Mouse (Mus musculus): ENCODE results near the gene Stag1. TPM values are rescaled to one million over a fixed set of nuclear protein-coding genes. Genes with fewer than 3 reads are reported as not detected.
"Not testable (repeated sequence)": the region's sequence is repeated elsewhere in the genome, so short reads cannot be mapped to it uniquely, and the experiment has no call there.

The Stag1 gene
- polyA plus RNA-seq, 1 experiment from 2014 or later, result 41.6 TPM

DNA sequence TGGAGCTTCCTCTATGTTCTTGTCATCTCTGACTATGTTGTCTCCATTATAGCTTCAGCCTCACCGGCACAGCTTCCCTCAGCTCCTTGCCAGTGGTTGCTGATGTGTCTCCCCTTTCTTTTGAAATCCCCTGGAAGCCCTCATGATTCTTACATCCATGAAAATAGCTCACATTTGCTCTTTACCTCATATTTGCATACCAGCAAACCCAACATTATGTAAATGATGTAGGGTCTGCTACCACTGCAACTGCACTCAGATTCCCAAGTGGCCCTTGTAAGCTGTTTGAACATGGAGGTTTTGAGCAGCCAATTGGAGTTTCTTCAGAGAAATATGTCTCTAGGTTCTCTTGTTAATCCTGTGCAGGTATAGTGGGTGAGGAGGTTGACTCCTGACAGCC, 110.0 kb downstream of the Stag1 start:
- Histone ChIP-seq H3K4me1 (replicated peaks) (peaks cover 5% of the 10 kb centered on the region; the same call in 1 of the 2 replicates), H3K4me3 (replicated peaks) (no peak overlapping the region), H3K4me2 (replicated peaks) (no peak overlapping the region), H3K9me3 (no peaks in the 10 kb centered on the region), H3K27ac (no peak overlapping the region), H3K9ac (replicated peaks) (no peak overlapping the region), H3K36me3 (no peaks in the 10 kb centered on the region), H3K27me3 (no peaks in the 10 kb centered on the region)
- 80% methylated on average over 1 of the region's 1 CpGs for WGBS
- ATAC-seq, result no peak

DNA sequence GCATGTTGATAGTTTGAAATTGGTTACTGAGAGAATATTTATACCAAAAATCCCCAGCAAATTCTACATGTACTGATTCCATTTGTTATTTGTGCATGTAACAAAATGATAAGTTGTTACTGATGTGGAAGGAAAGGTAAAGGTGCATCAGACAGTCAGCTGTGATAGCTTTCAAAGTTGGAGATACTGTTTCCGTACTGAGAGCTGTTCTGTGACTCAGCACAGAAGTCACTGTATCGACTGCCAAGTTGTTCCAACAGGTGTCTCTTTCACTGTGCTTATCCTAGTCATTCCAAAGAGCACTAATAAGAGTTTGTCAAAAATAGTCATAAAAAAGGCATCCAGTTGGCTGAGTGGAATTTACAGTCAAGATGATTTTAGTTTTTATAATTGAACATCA, 114.1 kb downstream of the Stag1 start:
- H3K4me1 ChIP-seq (replicated peaks), result peaks cover 5% of the 10 kb centered on the region; the same call in 1 of the 2 replicates
- no peak overlapping the region for H3K9ac ChIP-seq (replicated peaks)
- WGBS, result 81% methylated on average over 2 of the region's 2 CpGs
- no peaks in the 10 kb centered on the region for H3K27me3 ChIP-seq
- no peak overlapping the region for H3K4me2 ChIP-seq (replicated peaks)
- H3K4me3 ChIP-seq (replicated peaks), result no peak overlapping the region
- no peak overlapping the region for H3K27ac ChIP-seq
- H3K36me3 ChIP-seq, result peaks cover 5% of the 10 kb centered on the region; the same call in 1 of the 2 replicates
- H3K9me3 ChIP-seq, result no peaks in the 10 kb centered on the region
- ATAC-seq, result no peak

DNA sequence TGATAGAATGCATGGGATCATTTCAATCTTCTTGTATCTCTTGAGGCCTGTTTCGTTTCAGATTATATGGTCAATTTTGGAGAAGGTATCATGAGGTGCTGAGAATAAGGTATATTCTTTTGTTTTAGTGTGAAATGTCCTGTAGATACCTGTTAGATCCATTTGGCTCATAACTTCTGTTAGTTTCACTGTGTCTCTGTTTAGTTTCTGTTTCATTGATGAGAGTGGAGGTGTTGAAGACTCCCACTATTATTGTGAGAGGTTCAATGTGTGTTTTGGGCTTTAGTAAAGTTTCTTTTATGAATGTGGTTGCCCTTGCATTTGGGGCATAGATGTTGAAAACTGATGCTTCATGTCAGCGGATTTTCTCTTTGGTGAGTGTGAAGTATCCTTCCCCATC, 127.2 kb downstream of the Stag1 start:
- H3K4me2 ChIP-seq (replicated peaks); H3K27me3 ChIP-seq: not testable (repeated sequence)

DNA sequence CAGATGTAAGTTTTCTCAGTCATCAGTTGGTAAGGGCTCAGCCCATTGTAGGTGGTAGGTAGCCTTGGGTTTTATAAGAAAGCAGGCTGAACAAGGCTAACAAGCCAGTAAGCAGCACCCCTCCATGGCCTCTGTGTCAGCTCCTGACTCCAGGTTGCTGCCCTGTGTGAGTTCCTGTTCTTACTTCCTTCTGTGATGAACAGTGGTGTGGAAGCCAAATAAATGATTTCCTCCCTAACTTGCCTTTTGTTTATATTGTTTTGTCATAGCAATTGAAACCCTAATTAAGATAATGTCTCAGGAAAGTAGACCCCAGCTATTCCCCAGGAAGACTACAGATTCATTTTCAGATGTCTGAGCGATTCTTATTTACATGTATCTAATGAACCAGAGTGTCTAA, 134.2 kb downstream of the Stag1 start:
- ATAC-seq, result no peak
- Histone ChIP-seq H3K9me3 (no peaks in the 10 kb centered on the region), H3K4me3 (replicated peaks) (no peak overlapping the region), H3K4me1 (replicated peaks) (0 out of 2 replicates have a peak, but pooled peaks cover 4% of the 10 kb centered on the region), H3K27me3 (no peaks in the 10 kb centered on the region), H3K36me3 (no peaks in the 10 kb centered on the region), H3K27ac (no peak overlapping the region), H3K9ac (replicated peaks) (no peak overlapping the region), H3K4me2 (replicated peaks) (no peak overlapping the region)
- WGBS, result 88% methylated on average over 1 of the region's 1 CpGs

More for the DNA sequence above, 127.2 kb downstream of the Stag1 start:
- 97% methylated on average over 2 of the region's 2 CpGs for WGBS
- H3K27ac ChIP-seq; H3K9ac ChIP-seq (replicated peaks); H3K4me3 ChIP-seq (replicated peaks); ATAC-seq; H3K4me1 ChIP-seq (replicated peaks); H3K36me3 ChIP-seq; H3K9me3 ChIP-seq: not testable (repeated sequence)

DNA sequence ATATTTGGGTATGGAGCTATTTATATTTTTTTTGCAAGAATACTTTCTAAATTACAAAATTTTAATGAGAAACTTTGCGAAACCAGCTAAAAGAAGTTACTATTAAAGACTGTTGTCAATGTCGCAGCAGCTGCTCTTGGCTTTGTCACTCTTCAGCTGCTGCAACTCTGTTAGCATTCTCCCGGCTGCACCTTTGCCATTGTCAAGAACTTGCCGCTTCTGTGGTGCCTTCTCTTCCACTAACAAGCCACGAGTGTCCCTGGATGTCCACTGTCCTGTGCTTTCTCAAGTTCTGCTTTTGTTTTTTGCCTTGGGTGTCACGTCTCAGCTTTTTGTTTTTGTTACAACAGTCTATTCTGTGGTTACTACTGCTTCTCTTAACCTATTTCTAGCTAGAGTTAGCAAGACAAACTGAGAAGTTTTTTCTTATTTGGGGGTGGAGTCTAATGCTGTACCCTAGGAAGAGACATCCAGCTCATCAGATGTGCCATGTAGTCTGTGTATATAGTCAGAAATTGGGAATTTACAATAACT, 136.4 kb downstream of the Stag1 start:
- Histone ChIP-seq H3K4me1 (replicated peaks) (0 out of 2 replicates have a peak, but pooled peaks cover 4% of the 10 kb centered on the region), H3K36me3 (no peaks in the 10 kb centered on the region), H3K4me2 (replicated peaks) (no peak overlapping the region), H3K27me3 (no peaks in the 10 kb centered on the region), H3K27ac (no peak overlapping the region), H3K9me3 (no peaks in the 10 kb centered on the region), H3K4me3 (replicated peaks) (no peak overlapping the region), H3K9ac (replicated peaks) (no peak overlapping the region)
- 72% methylated on average over 6 of the region's 6 CpGs for WGBS
- no peak for ATAC-seq

DNA sequence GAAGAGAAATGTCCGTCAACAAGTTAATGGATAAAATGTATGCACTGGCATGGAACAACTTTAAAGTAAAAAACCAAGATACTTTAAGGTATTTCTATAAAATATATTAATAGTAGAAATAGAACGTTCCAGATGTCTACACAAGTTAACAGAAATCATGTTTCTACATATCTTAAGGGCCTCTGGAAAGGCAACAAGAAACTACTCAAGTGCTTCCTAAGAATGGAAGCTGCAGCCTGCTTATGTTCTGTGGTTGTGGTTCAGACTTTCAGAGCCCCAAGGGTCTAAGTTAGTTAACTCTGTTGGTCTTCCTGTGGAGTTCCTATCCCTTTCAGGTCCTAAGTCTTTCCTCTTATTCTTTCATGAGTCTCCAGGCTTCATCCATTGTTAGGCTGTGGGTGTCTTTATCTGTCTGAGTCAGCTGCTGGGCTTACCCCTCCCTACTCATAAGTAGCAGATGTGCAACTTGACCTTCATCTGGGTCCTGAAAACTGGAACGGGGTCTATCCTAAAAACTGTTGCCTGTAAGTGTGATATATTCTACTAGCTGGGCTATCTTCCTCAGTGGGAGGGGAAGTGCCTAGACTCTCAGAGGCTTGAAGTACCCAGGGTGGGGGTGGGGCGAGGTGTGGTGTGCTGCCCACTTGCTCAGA, 138.5 kb downstream of the Stag1 start:
- Histone ChIP-seq H3K4me1 (replicated peaks) (0 out of 2 replicates have a peak, but pooled peaks cover 4% of the 10 kb centered on the region), H3K9me3 (no peaks in the 10 kb centered on the region), H3K27me3 (no peaks in the 10 kb centered on the region), H3K27ac (no peak overlapping the region), H3K4me3 (replicated peaks) (no peak overlapping the region), H3K36me3 (no peaks in the 10 kb centered on the region), H3K9ac (replicated peaks) (no peak overlapping the region), H3K4me2 (replicated peaks) (no peak overlapping the region)
- 78% methylated on average over 4 of the region's 4 CpGs for WGBS
- no peak for ATAC-seq

DNA sequence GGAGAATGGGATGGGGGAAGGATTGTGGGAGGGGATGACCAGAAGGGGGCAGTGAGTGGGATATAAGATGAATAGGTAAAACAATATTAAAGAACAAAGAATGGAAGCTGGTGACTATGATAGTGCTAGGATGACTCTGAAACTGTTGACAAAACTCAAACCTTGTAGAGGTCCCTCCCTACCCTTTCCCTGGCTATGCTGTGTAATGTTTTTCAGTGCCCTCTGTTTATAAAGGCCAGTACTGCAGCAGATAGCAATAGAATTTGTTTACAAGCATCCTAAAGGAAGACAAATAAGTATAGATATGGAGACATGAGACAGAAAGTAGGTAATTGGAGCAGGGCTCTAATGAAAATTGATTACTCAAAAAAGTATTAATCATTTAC, 139.0 kb downstream of the Stag1 start:
- no peak for ATAC-seq
- no peak overlapping the region for H3K4me2 ChIP-seq (replicated peaks)
- H3K9me3 ChIP-seq, result no peaks in the 10 kb centered on the region
- no peak overlapping the region for H3K4me3 ChIP-seq (replicated peaks)
- H3K4me1 ChIP-seq (replicated peaks), result 0 out of 2 replicates have a peak, but pooled peaks cover 4% of the 10 kb centered on the region
- H3K9ac ChIP-seq (replicated peaks), result no peak overlapping the region
- H3K27ac ChIP-seq, result no peak overlapping the region
- H3K27me3 ChIP-seq, result no peaks in the 10 kb centered on the region
- H3K36me3 ChIP-seq, result no peaks in the 10 kb centered on the region

DNA sequence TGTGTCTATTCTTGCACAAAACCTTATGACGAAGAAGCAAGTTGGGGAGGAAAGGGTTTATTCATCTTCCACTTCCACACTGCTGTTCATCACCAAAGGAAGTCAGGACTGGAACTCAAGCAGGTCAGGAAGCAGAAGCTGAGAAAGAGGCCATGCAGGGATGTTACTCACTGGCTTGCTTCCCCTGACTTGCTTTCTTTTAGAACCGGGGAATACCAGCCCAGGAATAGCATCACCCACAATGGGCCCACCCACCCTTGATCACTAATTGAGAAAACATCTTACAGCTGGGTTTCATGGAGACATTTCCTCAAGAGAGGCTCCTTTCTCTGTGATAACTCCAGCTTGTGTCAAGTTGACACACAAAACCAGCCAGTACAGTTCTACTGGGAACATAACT, 179.6 kb downstream of the Stag1 start:
- not testable (repeated sequence) for H3K4me2 ChIP-seq (replicated peaks); H3K9me3 ChIP-seq; H3K4me1 ChIP-seq (replicated peaks); H3K27ac ChIP-seq; H3K9ac ChIP-seq (replicated peaks); ATAC-seq; H3K36me3 ChIP-seq; H3K27me3 ChIP-seq; H3K4me3 ChIP-seq (replicated peaks)
- WGBS, result 89% methylated on average over 2 of the region's 2 CpGs

DNA sequence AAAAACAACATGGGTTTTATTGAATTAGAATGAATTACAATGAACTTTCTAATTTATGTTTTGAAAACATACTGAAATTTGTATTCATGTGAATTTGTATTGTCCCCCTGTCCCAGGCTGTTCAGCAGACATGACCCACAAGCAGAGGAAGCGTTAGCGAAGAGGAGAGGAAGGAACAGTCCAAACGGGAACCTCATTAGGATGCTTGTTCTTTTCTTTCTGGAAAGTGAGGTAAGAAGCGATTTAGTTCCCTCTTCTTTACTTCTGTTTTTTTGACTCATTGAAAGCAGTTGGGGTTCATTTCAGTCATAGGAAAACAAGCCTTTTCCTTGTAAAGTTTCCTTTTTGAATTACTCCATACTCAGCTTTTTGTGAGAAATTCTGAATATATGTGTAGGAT, 268.4 kb downstream of the Stag1 start:
- H3K36me3 ChIP-seq, result peaks cover 2% of the 10 kb centered on the region; the same call in 1 of the 2 replicates
- no peak overlapping the region for H3K9ac ChIP-seq (replicated peaks)
- H3K4me3 ChIP-seq (replicated peaks), result no peak overlapping the region
- no peak overlapping the region for H3K27ac ChIP-seq
- H3K9me3 ChIP-seq, result no peaks in the 10 kb centered on the region
- no peak overlapping the region for H3K4me2 ChIP-seq (replicated peaks)
- no peaks in the 10 kb centered on the region for H3K4me1 ChIP-seq (replicated peaks)
- ATAC-seq, result no peak
- no peaks in the 10 kb centered on the region for H3K27me3 ChIP-seq
- WGBS, result 87% methylated on average over 4 of the region's 4 CpGs

DNA sequence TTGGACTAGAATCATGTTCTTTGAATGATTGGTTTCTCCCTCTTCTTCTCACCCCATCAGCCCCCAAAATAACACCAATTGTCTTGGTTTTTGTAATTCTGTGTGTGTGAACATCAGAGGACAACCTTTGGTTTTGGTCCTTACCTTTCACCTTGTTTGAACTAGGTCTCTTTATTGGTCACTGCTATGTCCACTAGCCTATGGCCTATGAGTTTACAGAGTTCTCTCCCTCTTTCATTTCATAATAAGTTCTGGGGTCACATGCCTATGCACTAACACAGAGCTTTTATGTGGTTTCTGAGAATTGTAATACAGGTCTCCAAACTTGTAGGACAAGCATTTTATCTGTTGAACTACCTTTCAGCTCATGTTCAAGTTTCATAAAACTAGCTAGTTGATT, 272.0 kb downstream of the Stag1 start:
- Histone ChIP-seq H3K9me3 (no peaks in the 10 kb centered on the region), H3K27me3 (no peaks in the 10 kb centered on the region), H3K4me3 (replicated peaks) (no peak overlapping the region), H3K27ac (no peak overlapping the region), H3K36me3 (peaks cover 2% of the 10 kb centered on the region; the same call in 1 of the 2 replicates), H3K9ac (replicated peaks) (no peak overlapping the region), H3K4me2 (replicated peaks) (no peak overlapping the region), H3K4me1 (replicated peaks) (no peaks in the 10 kb centered on the region)
- ATAC-seq, result no peak

DNA sequence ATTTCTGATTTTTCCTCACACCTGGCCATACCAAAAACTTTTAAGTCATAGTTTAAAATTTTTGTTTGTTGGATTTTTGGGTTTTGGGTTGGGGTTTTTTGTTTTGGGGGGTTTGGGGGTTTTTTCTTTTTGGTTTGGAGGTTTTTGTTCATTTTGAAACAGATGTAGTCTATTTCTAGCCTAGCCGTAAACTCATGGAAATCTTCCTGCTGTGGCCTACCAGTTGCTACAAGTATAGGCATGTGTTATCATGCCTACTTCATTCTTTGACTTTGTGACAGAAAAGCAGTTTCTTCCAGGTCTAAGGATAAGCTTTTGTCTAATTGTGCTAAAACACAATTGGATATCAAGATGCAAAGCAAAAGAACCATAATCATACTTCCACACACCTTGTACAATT, 298.5 kb downstream of the Stag1 start:
- no peak overlapping the region for H3K4me2 ChIP-seq (replicated peaks)
- H3K27ac ChIP-seq, result no peak overlapping the region
- H3K9me3 ChIP-seq, result no peaks in the 10 kb centered on the region
- H3K4me3 ChIP-seq (replicated peaks), result no peak overlapping the region
- no peaks in the 10 kb centered on the region for H3K4me1 ChIP-seq (replicated peaks)
- H3K36me3 ChIP-seq, result no peaks in the 10 kb centered on the region
- no peak overlapping the region for H3K9ac ChIP-seq (replicated peaks)
- ATAC-seq, result no peak
- H3K27me3 ChIP-seq, result no peaks in the 10 kb centered on the region
- 82% methylated on average over 1 of the region's 1 CpGs for WGBS

DNA sequence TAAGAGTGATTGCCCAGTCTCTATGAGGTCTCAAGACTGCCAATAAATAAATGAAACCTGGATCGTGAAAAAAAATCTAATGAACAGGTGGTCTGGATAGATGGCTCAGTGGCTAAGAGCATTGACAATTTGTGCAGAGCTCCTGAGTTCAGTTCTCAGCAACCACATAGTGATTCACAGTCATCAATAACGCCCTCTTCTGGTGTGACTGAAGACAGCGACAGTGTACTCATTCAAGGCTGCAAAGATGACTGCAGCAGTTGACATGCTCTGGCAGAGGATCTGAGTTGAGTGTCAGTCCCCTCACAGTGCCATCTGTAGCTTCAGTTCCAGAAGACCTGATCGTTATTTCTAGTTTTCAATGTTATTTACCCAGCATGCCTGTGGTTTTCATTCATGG, 300.4 kb downstream of the Stag1 start:
- WGBS, result 93% methylated on average over 4 of the region's 4 CpGs
- Histone ChIP-seq H3K4me1 (replicated peaks) (no peaks in the 10 kb centered on the region), H3K4me2 (replicated peaks) (no peak overlapping the region), H3K27ac (no peak overlapping the region), H3K27me3 (no peaks in the 10 kb centered on the region), H3K36me3 (no peaks in the 10 kb centered on the region), H3K9ac (replicated peaks) (no peak overlapping the region), H3K4me3 (replicated peaks) (no peak overlapping the region), H3K9me3 (no peaks in the 10 kb centered on the region)
- ATAC-seq, result no peak

DNA sequence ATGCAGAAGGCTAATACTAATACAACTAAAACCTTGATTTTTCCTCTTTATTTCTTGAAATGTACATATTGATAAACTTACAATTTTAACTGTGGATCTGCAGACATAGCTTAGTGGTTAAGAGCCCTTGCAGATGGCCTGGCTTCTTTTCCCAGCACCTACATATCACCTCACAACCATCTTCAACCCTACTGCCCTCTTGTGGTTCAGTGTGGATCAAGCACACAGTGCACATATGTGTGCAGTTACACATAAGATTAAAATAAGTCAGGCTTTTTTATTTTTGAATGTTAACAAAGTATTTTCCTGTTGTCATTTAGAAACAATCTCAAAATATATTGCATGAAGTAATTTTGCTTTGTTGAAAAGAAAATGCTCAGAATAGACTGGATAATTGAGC, 312.8 kb downstream of the Stag1 start:
- H3K36me3 ChIP-seq, result peaks cover 17% of the 10 kb centered on the region
- no peaks in the 10 kb centered on the region for H3K9me3 ChIP-seq
- no peak for ATAC-seq
- H3K4me1 ChIP-seq (replicated peaks), result no peaks in the 10 kb centered on the region
- no peak overlapping the region for H3K4me2 ChIP-seq (replicated peaks)
- no peak overlapping the region for H3K27ac ChIP-seq
- no peaks in the 10 kb centered on the region for H3K27me3 ChIP-seq
- H3K9ac ChIP-seq (replicated peaks), result no peak overlapping the region
- no peak overlapping the region for H3K4me3 ChIP-seq (replicated peaks)

Measured in midbrain, embryonic 13.5 days (tissue).